Mouse (Mus musculus) adrenal gland, postnatal 10 days (tissue): ENCODE data around the gene Sarm1. TPM values are rescaled to one million over a fixed set of nuclear protein-coding genes. Genes with fewer than 3 reads are reported as not detected.
A peak's percentile ranks its signal among the peaks of the same experiment; 100 is the strongest.
"Not testable (repeated sequence)": the region's sequence is repeated elsewhere in the genome, so short reads cannot be mapped to it uniquely, and the experiment has no call there.

Experiments used
- DNase-seq: peaks from one replicate; pipeline ENCODE4 v3.0.0; 2021; ENCODE audit warnings: mixed read lengths
- long read RNA-seq, 2 experiments: library from polyadenylated mRNA; stranded (forward); transcript quantifications; one replicate each; pipeline ENCODE4 v2.0.0; 2021
- total RNA-seq, 2 experiments: library from RNA; stranded (reverse); gene quantifications; 2 replicates each; pipeline ENCODE4 v1.2.3; 2021

The Sarm1 gene
- total RNA-seq, result 1 to 10 TPM; 3.2 to 5.5 TPM
- long read RNA-seq, experiment 1, partial matches to known transcripts, result 0 of 2 reads
- long read RNA-seq, experiment 1, other reads (novel, unspliced or antisense), result 2 of 2 reads
- long read RNA-seq, experiment 2, result 0 reads

DNA sequence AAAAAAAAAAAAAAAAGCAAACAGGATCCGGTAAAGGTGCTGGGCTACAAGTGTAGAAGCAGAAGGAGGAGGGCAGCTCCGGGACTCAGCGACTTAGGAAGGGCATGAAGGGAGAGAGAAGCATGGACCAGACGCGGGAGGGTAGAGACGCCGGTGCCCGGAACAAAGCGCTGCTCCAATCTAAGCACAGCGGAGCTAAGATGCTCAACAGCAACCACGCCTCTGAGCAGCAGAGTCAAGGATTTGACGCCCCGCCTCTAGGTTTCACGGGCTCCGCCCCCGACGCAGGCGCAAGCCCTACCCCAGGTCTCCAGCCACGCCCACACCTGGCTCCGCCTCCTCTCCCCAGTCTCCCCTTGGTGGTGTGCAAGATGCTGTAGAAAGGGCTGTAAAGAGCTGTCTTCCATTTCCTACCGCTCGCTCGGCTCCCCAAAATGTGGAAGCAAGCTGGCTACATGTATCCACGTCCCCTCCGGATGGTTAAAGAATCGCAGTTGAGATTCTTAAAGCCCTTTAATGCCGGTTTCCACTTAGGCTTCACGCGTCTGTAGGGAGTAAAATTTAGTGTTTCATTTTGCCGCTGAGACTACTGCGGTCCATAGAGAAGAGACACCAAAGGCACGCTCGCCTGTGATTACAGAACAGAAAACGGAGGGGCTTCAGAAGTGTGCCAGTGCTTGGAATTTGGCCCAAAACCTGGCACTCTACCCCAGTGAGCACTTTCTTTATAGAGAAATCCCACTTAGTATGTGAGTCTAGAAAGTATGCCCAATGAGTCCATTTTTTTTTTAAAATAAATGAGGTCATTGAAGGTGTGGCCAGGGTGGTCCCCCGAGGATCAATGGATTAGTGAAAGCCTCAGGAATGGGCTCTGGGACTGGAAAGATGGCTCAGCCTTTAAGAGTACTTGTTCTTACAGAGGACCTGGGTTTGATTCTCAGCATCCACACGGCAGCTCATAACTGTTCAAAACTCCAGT lies at the start of gene Sarm1:
Sarm1 (minus strand) TSS at position 211 of the 979 bp plus-strand sequence.
- peak; percentile 95 for DNase-seq

DNA sequence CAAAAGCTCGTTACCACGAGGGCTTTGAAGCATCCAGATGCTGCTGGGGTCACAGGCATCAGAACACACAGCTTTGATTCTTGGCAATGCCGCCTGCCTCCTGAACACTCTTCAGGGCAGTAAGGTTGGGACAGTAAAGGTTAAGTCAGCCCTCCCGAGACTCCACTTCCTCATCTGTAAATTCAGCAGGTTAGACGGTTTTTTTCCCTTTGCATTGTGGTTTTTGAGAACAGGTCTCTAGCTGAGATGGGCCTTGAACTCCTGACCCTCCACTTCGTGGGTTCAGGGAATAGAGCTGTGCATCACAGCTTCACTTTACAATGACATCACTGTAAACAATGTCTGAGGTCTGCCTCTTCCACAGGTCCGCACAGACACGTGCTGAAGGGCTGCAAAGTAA lies 47.6 kb upstream of the Sarm1 start:
- no peak for DNase-seq

DNA sequence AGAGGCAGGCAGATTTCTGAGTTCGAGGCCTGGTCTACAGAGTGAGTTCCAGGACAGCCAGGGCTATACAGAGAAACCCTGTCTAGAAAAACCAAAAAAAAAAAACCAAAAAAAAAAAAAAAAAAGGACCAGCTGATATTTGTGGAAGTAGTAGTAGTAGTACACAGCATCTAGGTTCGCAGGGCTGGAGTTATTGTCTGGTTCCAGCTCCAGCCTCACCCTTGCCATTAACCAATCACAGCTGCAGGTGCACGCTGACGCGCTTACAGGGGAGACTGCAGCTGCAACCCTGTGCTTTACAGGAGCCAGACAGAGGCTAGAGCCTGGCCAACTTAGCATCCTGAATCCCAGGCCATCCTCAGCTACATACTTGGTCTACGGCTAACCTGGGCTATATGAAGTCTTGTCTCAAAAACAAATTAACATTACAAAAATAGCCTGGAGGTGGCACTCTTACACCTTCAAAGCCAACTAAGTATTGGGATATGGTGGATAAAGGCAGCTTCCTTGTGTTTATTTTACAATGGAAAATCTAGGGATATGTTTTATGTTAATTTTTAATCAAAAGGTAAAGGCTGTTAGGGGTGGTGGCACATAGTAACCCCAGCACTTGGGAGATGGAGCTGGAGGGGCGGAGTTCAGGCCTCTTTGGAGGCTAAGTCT lies 47.0 kb upstream of the Sarm1 start:
- no peak for DNase-seq

DNA sequence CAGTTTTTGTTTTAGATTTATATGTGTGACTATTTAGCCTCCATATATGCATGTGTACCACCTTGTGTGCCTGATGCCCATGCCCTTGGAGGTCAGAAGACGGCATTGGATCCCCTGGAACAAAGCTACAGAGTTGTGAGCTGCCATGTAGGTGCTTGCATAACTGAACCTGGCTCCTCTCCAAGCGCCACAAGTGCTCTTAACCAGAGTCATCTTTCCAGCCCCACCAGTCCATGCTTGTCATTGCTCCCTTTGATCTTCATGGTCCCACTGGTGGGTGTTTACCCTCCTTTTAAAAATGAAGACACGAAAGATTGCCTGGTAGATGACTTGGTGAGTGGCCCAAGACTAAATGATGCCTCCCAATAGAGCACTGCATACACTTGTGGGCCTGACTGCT lies 42.8 kb upstream of the Sarm1 start:
- peak; percentile 48 for DNase-seq

GRCm38 (mm10) chr11:78536690-78537084 lies 39.1 kb upstream of the Sarm1 start:
- DNase-seq, result no peak

- peak; percentile 97 for DNase-seq
Observed at GRCm38 (mm10) chr11:78536080-78536689, 38.6 kb upstream of the Sarm1 start, which contains the start of the genes Tnfaip1 and Ift20. Tnfaip1 (minus strand) TSS chr11:78536332. Ift20 (plus strand) TSS chr11:78536361.

DNA sequence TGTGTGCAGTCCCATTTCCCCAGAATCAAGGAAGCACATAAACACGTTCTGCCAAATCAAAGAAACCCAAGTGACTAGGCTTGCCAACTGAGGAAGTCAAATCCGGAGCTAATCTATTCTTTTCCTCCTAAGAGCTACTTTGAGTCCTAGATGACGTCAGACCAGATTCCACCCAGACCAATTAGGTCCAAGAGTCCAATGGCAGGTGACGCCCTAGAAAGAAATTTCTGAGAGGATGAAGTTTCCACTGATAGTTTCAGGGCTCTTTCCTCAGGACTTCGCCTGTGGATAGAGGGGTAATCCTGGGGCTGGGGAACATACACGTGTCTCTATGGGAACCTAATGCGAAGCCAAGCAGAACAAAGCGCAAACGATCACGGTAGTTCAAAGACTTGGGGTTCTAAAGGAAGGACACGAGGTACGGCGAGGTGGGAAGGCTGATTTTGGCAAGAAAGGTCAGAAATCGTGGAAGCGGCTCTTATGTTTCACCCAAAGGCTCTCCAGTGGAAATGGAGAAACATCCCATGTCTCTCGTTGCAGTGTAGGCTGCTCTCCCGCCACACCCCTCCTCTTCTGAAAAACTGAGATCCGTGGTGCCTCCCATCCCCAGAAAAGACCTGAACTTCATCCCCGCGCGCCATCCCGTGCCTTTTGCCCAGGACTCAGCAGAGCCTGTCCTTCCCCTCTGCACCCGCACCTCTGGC lies 38.0 kb upstream of the Sarm1 start:
- peak; percentile 47 for DNase-seq

DNA sequence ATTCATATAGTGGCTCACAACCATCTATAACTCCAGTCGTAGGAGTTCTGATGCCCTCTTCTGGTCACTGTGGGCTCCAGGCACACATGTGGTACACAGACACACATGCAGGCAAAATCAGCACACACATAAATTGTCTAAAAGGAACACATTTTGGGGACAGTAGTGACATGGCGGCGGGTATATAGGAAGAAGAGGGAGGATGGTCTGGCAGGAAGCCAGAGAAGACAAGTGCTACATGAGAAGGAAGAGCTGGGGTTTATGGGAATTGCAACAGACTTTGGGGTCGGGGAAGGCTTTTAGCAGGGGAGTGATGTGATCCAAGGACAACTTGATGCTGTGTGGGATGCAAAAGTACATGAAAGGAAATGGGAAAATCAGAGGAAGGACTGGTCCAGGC lies 37.0 kb upstream of the Sarm1 start:
- no peak for DNase-seq

- DNase-seq, result not testable (repeated sequence)
Observed at GRCm38 (mm10) chr11:78531515-78531914, 34.0 kb upstream of the Sarm1 start.

DNA sequence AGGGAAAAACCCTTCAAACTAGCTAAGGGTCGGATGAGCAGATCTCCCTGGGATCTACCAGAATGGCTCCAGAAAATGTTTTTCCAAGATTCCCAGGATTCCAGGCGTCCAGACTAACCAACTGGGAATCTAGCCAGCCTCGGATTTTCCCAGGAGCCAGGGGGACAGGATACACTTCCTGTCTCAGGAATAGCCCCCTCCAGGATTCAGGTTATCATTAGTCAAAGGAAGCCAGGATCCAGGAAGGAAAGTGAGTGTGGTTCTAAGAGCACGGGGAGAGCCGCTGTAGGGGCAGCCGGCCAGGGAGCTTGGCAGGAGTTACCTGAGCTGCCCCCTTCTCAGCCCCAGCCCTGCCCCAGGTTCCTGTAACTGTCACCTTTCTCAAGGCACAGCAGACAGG lies 33.5 kb upstream of the Sarm1 start:
- DNase-seq, result peak; percentile 33

DNA sequence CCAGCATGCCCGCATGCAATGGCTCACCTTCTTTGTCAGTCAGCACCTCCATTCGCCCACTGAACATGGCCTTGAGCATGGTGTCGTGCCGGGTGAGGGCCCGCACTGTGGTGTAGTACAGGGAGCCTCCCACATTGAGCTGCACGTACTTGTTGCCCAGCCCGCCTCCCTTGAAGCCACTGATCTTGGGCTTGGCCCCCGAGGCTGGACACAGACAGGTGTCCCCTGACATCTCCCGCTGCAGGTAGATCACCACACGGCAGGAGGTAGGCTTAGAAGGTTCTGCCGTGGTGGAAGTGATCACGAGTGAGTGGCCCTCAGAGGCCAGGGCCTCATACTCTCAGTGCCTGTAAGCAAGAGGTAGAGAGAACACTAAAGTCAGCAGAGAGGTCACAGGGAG lies 32.4 kb upstream of the Sarm1 start:
- no peak for DNase-seq

GRCm38 (mm10) chr11:78528714-78529113 lies 31.2 kb upstream of the Sarm1 start:
- DNase-seq, result no peak

- DNase-seq, result no peak
Observed at GRCm38 (mm10) chr11:78524838-78525237, 27.3 kb upstream of the Sarm1 start.

DNA sequence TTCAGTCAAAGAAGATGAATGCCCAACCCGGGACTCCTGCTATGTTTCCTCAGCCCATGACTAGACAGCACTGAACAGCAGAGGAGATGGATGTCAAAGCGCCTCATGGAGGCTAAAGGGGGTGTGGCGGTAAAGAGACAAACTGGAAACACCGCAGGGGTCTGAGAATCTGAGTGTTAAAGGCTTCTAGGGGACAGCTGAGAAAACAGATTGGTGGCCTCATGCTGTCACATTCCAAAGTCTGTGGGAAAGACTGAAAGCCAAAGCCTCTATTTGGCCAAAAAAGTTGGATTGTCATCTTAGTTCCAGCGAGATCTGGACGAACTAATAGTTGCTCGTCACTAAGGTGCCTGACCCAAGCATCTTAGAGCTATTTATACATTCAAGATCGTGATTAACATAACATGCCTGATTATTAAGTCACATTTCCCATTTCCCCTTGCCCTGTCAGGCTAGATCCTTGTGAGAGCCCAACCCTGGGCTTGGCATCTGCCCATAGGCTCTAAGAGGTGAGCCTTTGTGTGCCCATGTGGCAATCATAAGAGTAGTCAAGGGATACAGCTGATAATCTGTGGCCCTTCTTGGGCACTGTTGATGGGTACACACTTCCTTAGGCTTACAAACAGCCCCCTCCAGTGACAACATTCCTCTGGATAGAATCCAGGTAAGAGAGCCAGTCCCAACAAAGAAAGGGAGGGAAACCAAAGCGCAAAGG lies 25.8 kb upstream of the Sarm1 start:
- no peak for DNase-seq

GRCm38 (mm10) chr11:78522481-78522997 lies 25.0 kb upstream of the Sarm1 start:
- DNase-seq, result no peak

DNA sequence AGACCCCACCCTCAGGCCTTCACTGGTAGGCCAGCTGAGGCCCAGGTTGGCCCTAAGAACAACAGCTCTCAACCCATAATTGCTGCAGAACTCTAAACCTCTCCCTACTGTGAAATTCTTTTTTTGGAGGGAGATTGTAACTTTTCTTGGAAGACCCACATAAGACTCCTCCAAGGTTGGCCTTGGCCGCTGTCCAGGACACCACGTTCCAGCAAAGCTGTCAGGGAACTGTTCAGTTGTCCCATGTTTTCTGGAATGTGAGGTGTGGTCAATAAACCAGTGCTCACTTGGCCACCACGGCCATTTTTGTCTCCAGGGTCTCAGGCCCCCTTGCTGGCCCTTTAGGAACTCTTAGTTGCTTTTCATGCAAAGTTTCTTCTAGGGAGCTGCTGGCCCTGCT lies 24.3 kb upstream of the Sarm1 start:
- no peak for DNase-seq

DNA sequence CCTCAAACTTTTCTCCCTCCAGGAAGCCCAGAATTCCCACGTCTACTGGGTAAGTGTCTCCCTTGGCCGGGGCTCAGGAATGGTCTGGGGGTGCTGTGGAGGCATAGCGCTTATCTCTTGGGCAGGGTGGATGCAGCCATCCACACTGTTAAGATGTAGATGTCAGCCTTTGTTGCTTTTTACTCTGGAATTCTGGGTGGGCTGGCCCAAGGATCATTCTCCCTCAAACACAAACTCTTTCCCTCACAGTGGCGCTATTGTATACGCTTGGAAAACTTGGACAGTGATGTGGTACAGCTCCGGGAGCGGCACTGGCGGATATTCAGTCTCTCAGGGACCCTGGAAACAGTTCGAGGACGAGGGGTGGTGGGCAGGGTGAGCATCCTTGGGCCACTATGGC lies 21.4 kb upstream of the Sarm1 start:
- DNase-seq, result no peak

DNA sequence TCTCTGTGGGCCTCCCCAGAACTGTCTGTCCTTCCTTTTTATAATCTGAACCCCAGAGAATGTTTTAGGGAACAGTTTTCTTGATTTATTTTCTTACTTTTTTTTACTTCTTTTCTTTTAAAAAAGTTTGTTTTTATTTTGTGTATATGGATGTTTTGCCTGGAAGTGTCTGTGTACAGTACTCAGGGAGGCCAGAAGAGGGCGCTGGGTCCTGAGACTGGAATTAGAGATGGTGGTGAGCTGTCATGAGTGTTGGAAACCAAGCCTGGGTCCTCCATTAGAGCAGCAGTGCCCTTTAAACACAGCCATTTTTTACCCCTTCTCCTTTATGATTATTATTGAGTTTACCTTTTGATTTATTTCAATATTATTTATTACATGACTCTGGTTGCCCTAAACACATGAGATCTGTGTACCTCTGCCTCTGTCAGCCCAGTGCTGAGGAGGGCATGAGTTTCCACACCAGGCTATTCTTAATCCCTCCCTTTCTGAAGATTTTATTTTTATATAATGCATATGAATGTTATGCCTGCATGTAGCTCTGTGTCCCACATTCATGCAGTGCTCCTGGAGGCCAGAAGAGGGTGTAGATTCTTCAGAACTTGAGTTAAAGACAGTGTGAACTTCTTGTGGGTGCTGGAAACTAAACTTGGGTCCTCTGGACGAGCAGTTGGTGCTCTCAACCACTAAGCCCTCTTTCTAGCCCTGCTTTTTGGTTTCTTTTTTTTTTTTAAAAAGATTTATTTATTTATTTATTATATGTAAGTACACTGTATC lies 18.2 kb upstream of the Sarm1 start:
- no peak for DNase-seq

- no peak for DNase-seq
Observed at GRCm38 (mm10) chr11:78513106-78513790, 15.7 kb upstream of the Sarm1 start.
